Mouse (Mus musculus): ENCODE results near the gene Zfp689. TPM values are rescaled to one million over a fixed set of nuclear protein-coding genes. Genes with fewer than 3 reads are reported as not detected.
"Not testable (repeated sequence)": the region's sequence is repeated elsewhere in the genome, so short reads cannot be mapped to it uniquely, and the experiment has no call there.

Gene Zfp689
- polyA plus RNA-seq, 1 experiment from 2014 or later, result 3.9 TPM

DNA sequence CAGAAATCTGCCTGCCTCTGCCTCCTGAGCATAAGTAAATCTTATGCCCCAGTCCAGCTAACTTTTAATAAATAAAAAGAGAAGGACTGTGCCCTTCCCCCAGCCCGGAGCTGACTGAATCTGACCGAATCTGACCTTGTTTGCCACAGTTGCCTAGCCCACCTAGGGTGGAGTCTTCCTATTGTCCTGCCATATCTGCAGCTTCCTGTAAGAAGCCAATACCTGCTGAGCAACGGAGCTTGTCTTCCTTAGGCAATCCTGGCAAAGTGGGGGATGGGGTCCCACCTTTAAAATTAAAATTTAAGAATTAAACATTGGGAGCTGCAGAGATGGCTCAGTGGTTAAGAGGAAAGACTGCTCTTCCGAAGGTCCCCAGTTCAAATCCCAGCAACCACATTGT lies 17.6 kb upstream of the Zfp689 start:
- no peak overlapping the region for H3K9ac ChIP-seq
- WGBS, result 90% methylated on average over 4 of the region's 4 CpGs
- no peaks in the 10 kb centered on the region for H3K9me3 ChIP-seq (replicated peaks)
- H3K4me1 ChIP-seq (replicated peaks), result no peaks in the 10 kb centered on the region
- H3K4me2 ChIP-seq, result no peak overlapping the region
- H3K27me3 ChIP-seq, result no peaks in the 10 kb centered on the region
- ATAC-seq (replicated peaks; ENCODE audit: insufficient number of reproducible peaks, insufficient read depth, low FRiP score, low read depth), result no peak
- H3K36me3 ChIP-seq, result peaks cover 30% of the 10 kb centered on the region
- H3K27ac ChIP-seq, result no peak overlapping the region
- H3K4me3 ChIP-seq, result no peak overlapping the region

DNA sequence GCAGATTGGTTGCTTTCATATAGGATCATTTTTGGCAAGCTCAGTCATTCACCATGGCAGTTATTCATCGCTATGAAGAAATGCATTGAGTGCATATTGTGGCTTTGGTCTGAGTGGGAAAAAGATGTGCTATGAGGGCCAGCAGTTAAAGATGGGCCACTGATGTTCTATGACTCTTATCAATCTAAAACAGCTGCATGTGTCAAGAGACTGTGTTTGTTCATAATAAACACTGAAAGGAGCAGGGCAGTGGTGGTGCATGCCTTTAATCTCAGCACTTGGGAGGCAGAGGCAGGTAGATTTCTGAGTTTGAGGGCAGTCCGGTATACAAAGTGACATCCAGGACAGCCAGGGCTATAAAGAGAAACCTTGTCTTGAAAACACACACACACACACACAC lies 16.7 kb upstream of the Zfp689 start:
- not testable (repeated sequence) for H3K9ac ChIP-seq; H3K4me1 ChIP-seq (replicated peaks); H3K27me3 ChIP-seq; H3K4me3 ChIP-seq; H3K9me3 ChIP-seq (replicated peaks); H3K27ac ChIP-seq; ATAC-seq (replicated peaks; ENCODE audit: insufficient number of reproducible peaks, insufficient read depth, low FRiP score, low read depth); H3K4me2 ChIP-seq
- H3K36me3 ChIP-seq, result peaks cover 32% of the 10 kb centered on the region
- 90% methylated on average over 2 of the region's 2 CpGs for WGBS

DNA sequence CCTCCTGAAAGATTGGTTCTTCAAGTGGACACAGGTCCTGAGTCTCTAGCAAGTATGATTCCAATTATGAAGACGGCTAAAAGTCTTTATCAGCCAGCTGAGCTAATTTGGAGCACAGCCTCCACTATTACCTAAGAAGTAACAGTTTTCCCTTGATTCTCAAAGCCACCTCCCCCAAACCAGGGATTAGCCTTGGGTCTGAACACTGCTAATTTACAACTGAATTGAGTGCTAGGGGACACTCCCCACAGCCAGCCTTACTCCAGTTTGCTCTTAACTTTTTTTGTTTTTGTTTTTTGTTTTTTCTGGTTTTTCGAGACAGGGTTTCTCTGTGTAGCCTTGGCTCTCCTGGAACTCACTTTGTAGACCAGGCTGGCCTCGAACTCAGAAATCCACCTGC lies 16.2 kb upstream of the Zfp689 start:
- WGBS, result 87% methylated on average over 3 of the region's 3 CpGs
- no peaks in the 10 kb centered on the region for H3K27me3 ChIP-seq
- no peak overlapping the region for H3K9ac ChIP-seq
- H3K4me3 ChIP-seq, result no peak overlapping the region
- ATAC-seq (replicated peaks; ENCODE audit: insufficient number of reproducible peaks, insufficient read depth, low FRiP score, low read depth), result no peak
- no peak overlapping the region for H3K27ac ChIP-seq
- no peaks in the 10 kb centered on the region for H3K4me1 ChIP-seq (replicated peaks)
- no peaks in the 10 kb centered on the region for H3K9me3 ChIP-seq (replicated peaks)
- H3K36me3 ChIP-seq, result peaks cover 32% of the 10 kb centered on the region
- no peak overlapping the region for H3K4me2 ChIP-seq

DNA sequence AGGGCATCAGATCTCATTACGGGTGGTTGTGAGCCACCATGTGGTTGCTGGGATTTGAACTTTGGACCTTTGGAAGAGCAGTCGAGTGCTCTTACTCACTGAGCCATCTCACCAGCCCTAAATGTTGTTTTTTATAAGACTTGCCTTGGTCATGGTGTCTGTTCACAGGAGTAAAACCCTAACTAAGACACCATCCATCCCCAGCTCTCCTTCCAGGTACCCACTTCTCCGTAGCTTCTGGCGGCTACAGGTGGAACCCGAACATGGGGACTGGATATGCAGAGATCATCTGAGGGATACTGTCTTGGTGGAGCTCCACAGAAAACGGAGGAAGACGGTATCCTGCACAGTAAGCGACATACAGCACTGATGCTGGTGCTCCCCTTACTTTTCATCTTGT lies 10.4 kb upstream of the Zfp689 start, which contains the start of gene Prr14:
Gene Prr14 (plus strand): TSS at position 301 of the 400 bp plus-strand sequence.
- H3K4me3 ChIP-seq; H3K9me3 ChIP-seq (replicated peaks); H3K27me3 ChIP-seq; H3K4me2 ChIP-seq; H3K4me1 ChIP-seq (replicated peaks); ATAC-seq (replicated peaks; ENCODE audit: insufficient number of reproducible peaks, insufficient read depth, low FRiP score, low read depth); H3K9ac ChIP-seq; H3K27ac ChIP-seq: not testable (repeated sequence)
- 97% methylated on average over 8 of the region's 8 CpGs for WGBS
- peaks cover 53% of the 10 kb centered on the region for H3K36me3 ChIP-seq

DNA sequence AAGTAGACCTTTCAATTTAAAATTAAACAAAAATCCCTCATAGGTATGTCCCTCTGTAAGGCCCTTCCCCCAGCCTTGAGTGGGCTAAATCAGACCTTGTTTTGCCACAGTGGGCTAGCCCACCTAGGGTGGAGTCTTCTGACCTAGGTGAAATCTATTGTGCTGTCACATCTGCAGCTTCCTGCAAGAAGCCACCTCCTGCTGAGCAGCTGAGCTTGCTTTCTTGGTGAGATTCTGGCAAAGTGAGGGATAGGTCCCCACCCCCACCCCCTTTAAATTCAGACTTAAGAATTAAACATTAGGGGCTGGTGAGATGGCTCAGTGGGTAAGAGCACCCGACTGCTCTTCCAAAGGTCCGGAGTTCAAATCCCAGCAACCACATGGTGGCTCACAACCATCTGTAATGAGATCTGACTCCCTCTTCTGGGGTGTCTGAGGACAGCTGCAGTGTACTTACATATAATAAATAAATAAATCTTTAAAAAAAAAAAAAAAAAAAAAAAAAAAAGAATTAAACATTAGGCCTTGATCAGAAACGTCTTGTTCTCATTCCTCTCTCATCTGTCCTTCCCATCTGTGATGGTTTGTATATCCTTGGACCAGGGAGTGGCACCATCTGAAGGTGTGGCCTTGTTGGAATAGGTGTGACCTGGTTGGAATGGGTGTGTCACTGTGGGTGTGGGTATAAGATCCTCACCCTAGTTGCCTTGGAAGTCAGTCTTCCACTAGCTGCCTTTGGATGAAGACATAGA lies 9.6 kb upstream of the Zfp689 start:
- not testable (repeated sequence) for H3K27me3 ChIP-seq; H3K9ac ChIP-seq; H3K4me2 ChIP-seq; H3K27ac ChIP-seq; H3K9me3 ChIP-seq (replicated peaks); H3K4me1 ChIP-seq (replicated peaks); H3K4me3 ChIP-seq; ATAC-seq (replicated peaks; ENCODE audit: insufficient number of reproducible peaks, insufficient read depth, low FRiP score, low read depth)
- WGBS, result 86% methylated on average over 3 of the region's 3 CpGs
- H3K36me3 ChIP-seq, result peaks cover 53% of the 10 kb centered on the region

DNA sequence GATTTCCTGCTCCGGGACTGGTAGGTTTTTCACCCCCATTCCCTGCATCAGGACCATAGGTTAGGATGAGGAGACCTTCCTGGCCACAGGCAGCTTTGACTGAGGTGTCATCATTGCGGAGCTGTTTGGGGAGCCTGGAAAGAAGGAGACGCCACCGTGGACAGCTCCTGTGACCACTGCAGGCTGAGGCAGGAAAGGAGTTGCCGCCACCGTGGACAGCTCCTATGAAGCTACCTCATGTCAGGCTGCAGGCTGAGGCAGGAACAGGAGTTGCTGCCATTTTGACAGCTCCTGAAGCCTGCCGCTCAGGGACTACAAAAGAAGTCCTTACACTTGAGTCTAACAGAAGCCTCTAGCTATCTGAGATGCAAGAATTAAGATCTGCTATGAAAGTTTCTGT lies 5.9 kb upstream of the Zfp689 start:
- WGBS, result 82% methylated on average over 7 of the region's 7 CpGs
- no peak for ATAC-seq (replicated peaks; ENCODE audit: insufficient number of reproducible peaks, insufficient read depth, low FRiP score, low read depth)
- Histone ChIP-seq H3K9me3 (replicated peaks) (no peaks in the 10 kb centered on the region), H3K4me3 (no peak overlapping the region), H3K4me2 (no peak overlapping the region), H3K9ac (no peak overlapping the region), H3K36me3 (peaks cover 38% of the 10 kb centered on the region), H3K27me3 (no peaks in the 10 kb centered on the region), H3K27ac (no peak overlapping the region), H3K4me1 (replicated peaks) (peaks cover 23% of the 10 kb centered on the region)

DNA sequence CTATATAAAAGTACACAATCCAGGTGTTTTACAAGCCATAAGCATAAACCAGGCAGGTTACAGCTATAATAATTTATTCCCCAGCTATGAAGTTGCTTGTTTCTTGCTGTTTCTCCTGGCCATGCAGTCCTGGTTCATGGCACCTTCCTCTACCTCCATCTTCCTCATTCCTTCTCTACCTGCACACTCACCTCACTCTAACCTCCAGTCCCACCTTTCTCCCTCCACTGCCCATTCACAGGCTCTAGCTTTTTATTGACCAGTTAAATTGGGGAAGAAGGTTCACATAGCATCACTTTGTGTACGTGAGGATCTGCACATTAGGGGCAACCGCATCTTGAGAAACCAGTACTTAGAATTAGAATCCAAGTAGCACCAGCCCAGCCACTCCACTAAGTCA lies 4.1 kb upstream of the Zfp689 start:
- H3K36me3 ChIP-seq, result peaks cover 28% of the 10 kb centered on the region
- ATAC-seq (replicated peaks; ENCODE audit: insufficient number of reproducible peaks, insufficient read depth, low FRiP score, low read depth), result no peak
- H3K4me3 ChIP-seq, result no peak overlapping the region
- H3K4me1 ChIP-seq (replicated peaks), result peaks cover 30% of the 10 kb centered on the region
- no peaks in the 10 kb centered on the region for H3K9me3 ChIP-seq (replicated peaks)
- H3K27ac ChIP-seq, result no peak overlapping the region
- no peaks in the 10 kb centered on the region for H3K27me3 ChIP-seq
- no peak overlapping the region for H3K4me2 ChIP-seq
- 96% methylated on average over 2 of the region's 2 CpGs for WGBS
- no peak overlapping the region for H3K9ac ChIP-seq

DNA sequence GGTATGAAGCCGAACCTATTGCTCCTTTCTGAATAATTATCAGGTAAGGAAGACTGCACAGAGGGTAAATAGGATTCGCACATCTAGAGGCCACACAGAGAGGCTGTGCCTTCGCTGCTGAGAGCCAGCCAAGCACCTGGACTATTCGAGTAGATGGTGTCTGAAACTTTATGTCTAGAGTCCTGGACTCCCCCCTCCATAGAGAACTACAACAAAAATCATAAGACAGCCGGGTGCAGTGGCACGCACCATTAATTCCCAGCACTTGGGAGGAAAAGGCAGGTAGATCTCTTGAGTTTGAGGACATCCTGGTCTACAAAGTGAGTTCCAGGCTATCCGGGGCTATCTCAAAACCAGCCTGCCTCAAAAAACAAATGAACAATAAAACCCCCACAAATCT lies 1.0 kb upstream of the Zfp689 start:
- H3K9me3 ChIP-seq (replicated peaks), result no peaks in the 10 kb centered on the region
- H3K4me2 ChIP-seq, result peak overlapping the region; percentile 74
- H3K4me3 ChIP-seq, result peak overlapping the region; percentile 67
- peaks cover 9% of the 10 kb centered on the region for H3K36me3 ChIP-seq
- H3K27me3 ChIP-seq, result no peaks in the 10 kb centered on the region
- H3K9ac ChIP-seq, result peak overlapping the region; percentile 35; the same call in 1 of the 2 replicates
- no peak overlapping the region for H3K27ac ChIP-seq
- peaks cover 35% of the 10 kb centered on the region for H3K4me1 ChIP-seq (replicated peaks)
- WGBS, result 81% methylated on average over 7 of the region's 7 CpGs
- no peak for ATAC-seq (replicated peaks; ENCODE audit: insufficient number of reproducible peaks, insufficient read depth, low FRiP score, low read depth)

DNA sequence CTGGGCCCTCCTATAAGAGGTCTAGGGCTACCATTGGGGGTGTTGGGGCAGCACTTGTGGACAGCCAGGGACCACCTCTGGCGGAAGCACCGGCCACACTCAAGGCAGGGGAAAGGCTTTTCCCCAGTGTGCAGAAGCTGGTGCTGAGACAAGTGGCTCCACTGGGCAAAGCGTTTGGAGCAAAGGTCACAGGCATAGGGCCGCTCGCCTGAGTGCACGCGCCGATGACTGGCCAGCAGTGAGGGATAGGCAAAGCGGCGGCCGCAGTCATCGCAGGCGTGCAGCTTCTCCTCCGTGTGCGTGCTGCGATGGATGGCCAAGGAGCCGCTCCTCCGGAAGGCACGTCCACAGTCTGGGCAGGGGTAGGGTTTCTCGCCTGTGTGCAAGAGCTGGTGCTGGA lies 5.0 kb downstream of the Zfp689 start:
- 88% methylated on average over 20 of the region's 20 CpGs for WGBS
- Histone ChIP-seq H3K27ac (no peak overlapping the region), H3K4me2 (no peak overlapping the region), H3K9ac (no peak overlapping the region), H3K27me3 (no peaks in the 10 kb centered on the region), H3K4me3 (no peak overlapping the region), H3K9me3 (replicated peaks) (no peaks in the 10 kb centered on the region), H3K4me1 (replicated peaks) (0 out of 2 replicates have a peak, but pooled peaks cover 5% of the 10 kb centered on the region), H3K36me3 (peaks cover 28% of the 10 kb centered on the region)
- no peak for ATAC-seq (replicated peaks; ENCODE audit: insufficient number of reproducible peaks, insufficient read depth, low FRiP score, low read depth)

DNA sequence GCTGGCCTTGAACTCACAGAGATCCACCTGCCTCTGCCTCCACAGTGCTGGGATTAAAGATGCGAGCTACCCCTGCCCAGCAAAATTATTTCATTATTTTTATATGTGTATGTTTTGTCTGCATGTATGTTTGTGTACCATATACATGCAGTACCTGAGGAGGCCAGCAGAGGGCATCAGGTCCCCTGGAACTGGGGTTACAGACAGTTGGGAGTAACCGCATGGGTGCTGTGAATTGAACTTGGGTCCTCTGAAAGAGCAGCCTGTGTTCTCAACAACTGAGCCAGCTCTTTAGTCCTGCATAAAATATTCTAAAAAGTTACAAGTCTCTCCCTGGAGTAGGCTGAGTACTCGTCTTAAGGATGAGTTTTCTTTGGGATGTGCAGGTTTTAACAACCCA lies 11.2 kb downstream of the Zfp689 start:
- Histone ChIP-seq H3K27me3 (no peaks in the 10 kb centered on the region), H3K9me3 (replicated peaks) (0 out of 2 replicates have a peak, but pooled peaks cover 7% of the 10 kb centered on the region), H3K4me2 (no peak overlapping the region), H3K4me1 (replicated peaks) (no peaks in the 10 kb centered on the region), H3K4me3 (no peak overlapping the region), H3K27ac (no peak overlapping the region), H3K9ac (no peak overlapping the region), H3K36me3 (peaks cover 4% of the 10 kb centered on the region; the same call in 1 of the 2 replicates)
- 86% methylated on average over 3 of the region's 3 CpGs for WGBS
- ATAC-seq (replicated peaks; ENCODE audit: insufficient number of reproducible peaks, insufficient read depth, low FRiP score, low read depth), result no peak

DNA sequence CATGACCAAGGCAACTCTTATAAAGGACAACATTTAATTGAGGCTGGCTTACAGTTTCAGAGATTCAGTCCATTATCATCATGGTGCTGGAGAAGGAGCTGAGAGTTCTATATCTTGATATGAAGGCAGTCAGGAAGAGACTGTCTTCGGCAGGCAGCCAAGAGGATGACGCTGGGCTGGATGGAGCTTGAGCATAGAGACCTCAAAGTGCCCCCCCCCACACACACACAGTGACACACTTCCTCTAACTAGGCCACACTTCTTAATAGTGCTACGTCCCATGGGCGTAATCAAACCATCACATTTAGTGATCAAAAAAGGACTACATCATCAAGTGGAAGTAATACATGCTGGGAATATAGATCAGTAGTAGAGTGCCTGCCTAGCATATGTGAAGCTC lies 13.8 kb downstream of the Zfp689 start:
- 87% methylated on average over 4 of the region's 4 CpGs for WGBS
- ATAC-seq (replicated peaks; ENCODE audit: insufficient number of reproducible peaks, insufficient read depth, low FRiP score, low read depth), result no peak

DNA sequence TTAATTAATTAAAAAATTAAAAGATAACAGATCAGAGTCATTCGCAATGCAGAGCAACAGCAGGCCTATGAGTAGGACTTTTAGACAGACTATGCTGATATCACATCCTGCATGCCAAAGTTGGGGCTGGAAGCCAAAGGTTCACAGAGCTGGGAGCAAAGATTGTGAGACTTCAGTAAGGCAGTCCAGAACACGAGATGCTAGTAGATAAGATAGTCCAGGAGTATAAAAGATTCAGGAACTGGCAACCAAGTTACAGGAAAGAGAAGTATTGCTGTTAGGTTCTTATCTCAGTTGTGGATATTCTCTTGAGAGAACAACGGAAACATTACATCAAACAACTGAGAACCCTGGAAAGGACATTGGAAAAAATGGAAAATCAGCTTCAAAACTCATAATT lies 22.6 kb downstream of the Zfp689 start:
- Histone ChIP-seq H3K9me3 (replicated peaks) (no peaks in the 10 kb centered on the region), H3K4me1 (replicated peaks) (peaks cover 7% of the 10 kb centered on the region), H3K4me2 (no peak overlapping the region), H3K4me3 (no peak overlapping the region), H3K36me3 (no peaks in the 10 kb centered on the region), H3K9ac (no peak overlapping the region), H3K27me3 (peaks cover 10% of the 10 kb centered on the region), H3K27ac (no peak overlapping the region)
- WGBS, result 52% methylated on average over 3 of the region's 3 CpGs
- ATAC-seq (replicated peaks; ENCODE audit: insufficient number of reproducible peaks, insufficient read depth, low FRiP score, low read depth), result no peak

More for the DNA sequence above, 13.8 kb downstream of the Zfp689 start:
- Histone ChIP-seq H3K4me1 (replicated peaks) (no peaks in the 10 kb centered on the region), H3K4me2 (no peak overlapping the region), H3K9ac (no peak overlapping the region), H3K27me3 (no peaks in the 10 kb centered on the region), H3K36me3 (no peaks in the 10 kb centered on the region), H3K27ac (no peak overlapping the region), H3K4me3 (no peak overlapping the region), H3K9me3 (replicated peaks) (0 out of 2 replicates have a peak, but pooled peaks cover 7% of the 10 kb centered on the region)
